Mouse (Mus musculus) adrenal gland, postnatal 10 days (tissue): ENCODE results near the gene Tfcp2. TPM values are rescaled to one million over a fixed set of nuclear protein-coding genes. Genes with fewer than 3 reads are reported as not detected.
A peak's percentile ranks its signal among the peaks of the same experiment; 100 is the strongest.

Experiments used
- DNase-seq: peaks from one replicate; pipeline ENCODE4 v3.0.0; 2021; ENCODE audit warnings: mixed read lengths
- total RNA-seq, 2 experiments: library from RNA; stranded (reverse); gene quantifications; 2 replicates each; pipeline ENCODE4 v1.2.3; 2021

Tfcp2 gene
- total RNA-seq, 2 experiments from 2014 or later: 18.1 to 24.6 TPM

DNA sequence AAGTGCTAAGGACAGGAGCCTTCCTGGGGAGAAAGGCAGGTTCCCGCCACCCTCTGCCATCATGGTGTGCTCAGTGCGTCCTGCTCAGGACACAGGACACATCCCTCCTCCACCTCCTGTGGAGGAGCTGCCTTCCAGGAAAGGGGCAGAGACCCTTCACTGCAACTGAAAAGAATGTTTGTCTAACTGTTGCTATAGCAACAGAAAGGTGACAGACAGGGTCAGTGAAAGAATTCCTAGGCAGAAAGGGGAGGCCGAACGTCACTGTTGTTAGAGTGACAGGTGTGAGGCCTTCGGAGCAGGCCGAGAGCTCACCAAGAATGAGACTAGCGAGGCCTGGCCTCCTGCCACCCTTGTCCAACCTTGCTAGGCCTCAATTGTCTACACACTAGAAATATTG, 65.4 kb downstream of the Tfcp2 start:
- no peak for DNase-seq

DNA sequence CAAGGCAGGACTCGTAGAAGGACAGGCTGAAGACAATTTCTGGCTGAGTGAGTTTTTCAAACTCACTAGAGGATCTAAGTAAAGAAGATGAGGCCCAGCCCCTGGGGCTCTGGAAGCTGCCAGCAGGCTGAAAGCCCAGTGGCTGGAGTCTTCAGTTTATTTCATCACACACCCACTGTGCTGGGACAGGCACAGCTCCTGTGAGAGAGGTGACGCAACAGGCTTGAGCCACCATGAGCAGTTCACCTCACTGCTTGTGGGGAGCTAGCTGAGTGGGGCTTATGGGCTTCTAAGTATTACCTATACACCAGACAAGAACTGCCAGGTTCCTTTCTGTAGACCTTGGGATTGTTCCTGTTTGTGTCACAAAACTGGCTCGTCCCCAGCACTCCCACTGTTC, 66.2 kb downstream of the Tfcp2 start:
- DNase-seq: peak; percentile 73

DNA sequence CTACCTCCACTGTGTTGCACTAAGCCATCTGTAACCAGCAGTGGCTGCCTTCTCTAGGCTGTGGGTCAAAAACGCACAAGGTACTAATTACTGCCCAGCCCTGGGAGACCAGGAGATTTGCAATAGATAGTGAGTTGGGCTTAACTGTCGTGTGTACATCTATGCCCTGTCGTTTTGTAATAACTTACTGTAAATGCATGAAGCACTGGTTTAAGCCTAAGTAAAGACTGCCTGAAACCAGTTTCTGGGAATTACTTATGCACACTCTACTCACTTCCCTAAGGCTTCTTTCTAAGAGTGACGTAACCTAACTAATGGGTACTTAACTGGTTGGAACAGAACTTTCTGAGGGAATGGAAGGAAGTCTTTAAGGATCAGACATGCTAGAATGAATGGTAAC, 72.9 kb downstream of the Tfcp2 start:
- DNase-seq: no peak

DNA sequence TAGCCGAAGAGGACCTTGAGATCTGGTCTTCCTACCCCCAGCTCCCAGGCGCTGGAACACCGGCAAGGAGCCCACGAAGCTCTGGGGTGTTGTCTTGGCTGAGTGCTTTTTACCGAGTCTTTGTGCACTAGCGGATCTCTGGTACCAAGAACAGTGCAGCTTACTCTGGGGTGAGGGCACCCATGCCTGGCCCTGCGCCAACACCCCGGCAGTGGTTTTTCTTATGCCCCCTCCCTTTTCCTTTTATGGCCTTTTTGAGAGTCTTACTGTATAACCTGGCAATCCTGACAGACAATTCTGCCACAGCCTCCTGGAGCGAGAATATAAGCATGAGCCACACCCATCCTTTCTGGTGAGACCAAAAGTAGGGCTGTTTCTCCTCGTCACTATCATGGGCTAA, 73.5 kb downstream of the Tfcp2 start:
- DNase-seq: no peak

DNA sequence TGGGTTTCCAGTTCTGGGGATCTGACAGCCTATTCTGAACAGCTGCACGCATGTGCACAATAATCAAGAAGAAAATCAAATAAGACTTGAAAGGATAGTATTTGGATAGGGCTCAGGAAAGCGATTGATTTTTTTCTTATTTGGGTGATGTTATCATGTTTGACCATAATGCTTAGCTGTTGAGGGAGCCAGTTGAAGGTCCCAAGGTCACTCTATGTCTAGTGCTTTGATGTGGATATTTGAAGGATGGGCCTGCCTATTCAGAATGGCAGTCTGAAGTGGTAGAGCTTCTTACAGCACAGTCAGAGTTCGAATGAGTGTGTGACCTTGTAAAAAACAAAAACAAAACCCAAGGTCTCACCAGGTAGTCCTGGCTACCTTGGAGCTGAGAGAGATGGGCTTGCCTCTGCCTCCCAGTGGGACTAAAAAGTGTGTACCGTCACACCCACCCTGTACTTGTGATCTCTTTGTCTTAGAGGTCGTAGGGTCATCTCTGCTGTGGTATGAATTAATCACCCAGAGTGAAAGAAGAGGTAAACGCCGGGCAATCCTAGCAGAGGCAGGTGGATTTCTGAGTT, 77.8 kb downstream of the Tfcp2 start:
- no peak for DNase-seq

DNA sequence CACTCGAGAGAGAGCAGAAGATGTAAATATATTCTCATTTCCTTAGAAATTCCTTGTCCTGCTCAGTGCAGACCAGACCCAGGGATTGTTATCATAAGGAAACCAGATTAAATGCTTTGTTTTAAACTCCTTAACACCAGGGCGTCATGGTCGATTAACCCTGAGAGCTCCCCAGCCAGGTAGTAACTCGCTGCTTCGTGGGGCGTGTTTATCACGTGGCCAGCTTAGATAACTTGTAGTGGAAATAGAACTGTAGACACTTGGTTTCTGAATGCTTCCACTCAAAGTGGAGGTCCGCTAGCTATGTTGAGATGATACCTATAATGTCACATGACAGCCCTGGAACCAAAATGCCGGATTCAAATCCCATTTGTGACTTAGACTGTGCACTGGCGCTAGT, 81.8 kb downstream of the Tfcp2 start:
- no peak for DNase-seq

DNA sequence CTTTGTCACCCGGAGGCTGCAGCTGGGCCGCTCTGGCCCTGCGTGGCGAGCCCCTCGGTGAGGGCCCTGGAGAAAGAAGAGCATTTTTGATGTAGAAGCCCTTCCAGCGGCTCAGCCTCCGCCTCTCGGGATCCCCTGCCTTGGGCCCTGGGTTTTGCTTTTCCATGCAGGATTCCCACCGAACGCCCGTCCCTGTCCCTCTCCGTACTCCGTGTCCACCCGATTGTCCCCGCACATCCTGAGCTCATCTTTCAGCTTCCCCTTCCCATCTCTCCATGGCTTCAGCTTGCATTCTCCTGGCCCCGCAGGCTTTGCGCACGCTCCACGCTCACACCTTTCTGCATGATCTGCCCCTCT, 82.6 kb downstream of the Tfcp2 start:
- DNase-seq: no peak

DNA sequence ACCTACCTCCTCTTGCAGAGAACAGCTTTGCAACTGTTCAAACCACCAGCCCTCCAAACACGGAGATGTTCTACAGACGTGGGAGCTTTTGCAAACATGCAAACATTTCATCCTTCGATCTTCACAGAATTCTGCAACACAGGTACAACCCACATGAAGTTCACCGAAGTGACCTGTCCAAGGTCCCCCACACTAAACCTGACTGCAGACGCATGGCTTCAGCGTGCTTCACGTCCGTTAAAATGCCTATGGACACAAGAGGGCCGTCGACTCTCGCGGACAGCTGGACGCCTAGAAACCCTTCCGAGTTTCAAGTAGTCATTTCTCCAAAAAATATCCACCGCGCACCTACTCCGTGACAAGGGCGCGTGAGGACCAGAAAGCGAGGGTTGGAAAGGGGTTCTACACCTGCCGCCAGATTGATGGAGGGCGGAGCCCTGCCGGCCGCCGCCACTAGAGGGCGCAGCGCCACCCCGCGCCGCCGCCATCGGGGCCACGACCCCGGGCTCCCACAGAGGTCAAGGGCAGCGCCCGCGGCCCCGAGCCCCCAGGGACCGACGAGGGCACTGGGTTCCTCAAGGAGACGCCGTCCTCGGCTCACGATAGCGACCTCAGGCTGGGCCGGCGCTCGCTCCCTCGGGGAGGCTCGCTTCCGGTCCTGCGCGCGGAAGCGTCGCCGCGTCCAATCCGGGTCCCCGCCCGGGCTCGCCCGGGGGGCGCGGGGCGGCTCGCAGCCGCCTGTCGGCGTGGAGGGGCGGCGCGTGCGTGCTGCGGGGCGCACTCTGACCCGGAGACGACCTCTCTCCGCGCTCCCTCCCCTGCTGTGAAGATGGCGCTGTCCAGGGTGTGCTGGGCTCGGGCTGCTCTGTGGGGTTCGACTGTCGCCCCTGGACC, 83.3 kb downstream of the Tfcp2 start, which contains the start of gene Letmd1:
Gene Letmd1, plus strand, starts transcription at position 729 of the 894 bp plus-strand sequence.
- peak; percentile 95 for DNase-seq

DNA sequence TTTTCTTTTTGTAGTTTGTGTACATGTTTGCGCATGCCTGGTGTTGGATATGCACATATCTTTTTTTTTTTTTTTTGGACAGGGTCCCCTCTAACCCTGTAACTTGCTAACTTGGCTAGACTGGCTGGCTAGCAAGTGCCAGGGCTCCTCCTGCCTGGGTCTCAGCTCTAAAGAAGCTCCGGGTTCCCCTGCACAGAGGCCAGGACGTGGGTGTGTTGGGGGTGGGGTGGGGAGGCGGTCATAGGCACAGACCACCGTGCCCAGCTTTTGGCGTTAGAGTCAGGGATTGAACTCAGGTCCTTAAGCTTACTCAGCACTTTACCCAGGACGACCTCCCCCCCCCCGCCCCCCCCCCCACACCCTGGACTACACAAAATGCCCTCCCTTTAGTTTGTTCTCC, 84.1 kb downstream of the Tfcp2 start:
- no peak for DNase-seq

DNA sequence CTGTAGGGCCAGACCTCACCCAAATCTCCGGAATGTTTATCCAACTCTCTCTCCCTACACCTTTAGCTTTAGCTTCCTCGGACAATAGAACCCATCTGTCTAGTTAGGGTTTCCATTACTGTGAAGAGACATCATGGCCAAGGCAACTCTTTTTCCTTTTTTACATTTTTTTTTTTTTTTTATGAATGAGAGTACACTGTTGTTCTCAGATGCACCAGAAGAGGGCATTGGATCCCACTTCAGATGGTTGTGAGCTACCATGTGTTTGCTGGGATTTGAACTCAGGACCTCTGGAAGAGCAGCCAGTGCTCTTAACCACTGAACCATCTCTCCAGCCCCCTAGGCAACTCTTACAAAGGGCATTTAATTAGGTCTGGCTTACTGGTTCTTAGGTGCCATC, 86.4 kb downstream of the Tfcp2 start:
- no peak for DNase-seq

DNA sequence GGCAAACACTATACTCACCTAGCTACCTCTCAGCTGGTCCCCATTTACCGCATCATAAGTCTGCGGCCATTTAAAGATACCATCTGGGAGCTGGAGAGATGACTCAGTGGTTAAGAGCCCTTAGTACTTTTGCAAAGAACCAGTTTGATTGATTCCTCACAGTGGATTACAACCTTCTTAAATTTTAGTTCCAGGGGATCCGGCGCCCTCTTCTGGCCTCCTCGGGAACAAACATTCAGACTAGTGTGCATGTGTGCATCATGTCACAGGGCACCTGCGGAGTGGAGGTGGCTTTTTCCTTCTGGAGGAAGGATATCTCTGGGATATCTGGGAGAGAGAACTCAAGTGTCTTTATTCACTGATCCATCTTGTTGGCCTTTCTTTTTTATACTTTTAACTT, 88.1 kb downstream of the Tfcp2 start:
- DNase-seq: peak; percentile 81

DNA sequence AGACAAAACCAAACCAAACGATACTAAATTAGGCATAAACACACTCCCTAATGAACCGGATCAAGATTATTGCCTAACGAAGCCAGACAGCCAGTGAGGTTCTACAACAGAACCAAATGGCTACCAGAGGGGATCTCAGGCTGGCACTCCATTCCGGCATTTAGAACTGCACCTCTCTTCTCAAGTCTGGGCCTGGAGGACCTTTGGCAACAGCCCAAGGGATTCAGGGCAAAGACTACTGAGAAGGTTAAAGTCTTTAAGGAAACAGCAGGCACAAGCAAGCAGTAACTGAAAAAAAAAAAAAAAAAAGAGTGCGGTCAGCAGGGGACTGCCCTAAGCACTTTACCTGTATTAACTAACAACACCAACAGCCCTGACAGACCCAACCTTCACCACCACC, 89.7 kb downstream of the Tfcp2 start:
- no peak for DNase-seq

DNA sequence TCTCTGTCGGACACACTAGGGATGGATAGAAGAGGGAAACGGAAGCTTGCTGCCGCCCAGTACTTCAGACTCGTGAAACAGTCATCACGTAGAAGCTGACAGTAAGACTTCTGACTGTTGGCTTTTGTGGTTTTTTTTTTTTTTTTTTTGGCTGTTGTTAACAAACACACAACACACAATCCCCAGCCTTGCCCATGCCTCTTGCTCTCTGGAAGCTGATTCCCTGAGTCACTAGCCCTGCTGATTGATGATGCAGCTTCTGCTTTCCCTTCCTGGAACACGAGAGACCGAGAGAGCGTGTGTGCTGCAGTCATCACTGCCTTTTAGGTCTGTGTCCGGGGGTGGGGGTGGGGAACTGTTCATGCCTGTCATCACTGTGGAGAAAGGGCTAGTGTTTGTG, 90.2 kb downstream of the Tfcp2 start:
- no peak for DNase-seq

DNA sequence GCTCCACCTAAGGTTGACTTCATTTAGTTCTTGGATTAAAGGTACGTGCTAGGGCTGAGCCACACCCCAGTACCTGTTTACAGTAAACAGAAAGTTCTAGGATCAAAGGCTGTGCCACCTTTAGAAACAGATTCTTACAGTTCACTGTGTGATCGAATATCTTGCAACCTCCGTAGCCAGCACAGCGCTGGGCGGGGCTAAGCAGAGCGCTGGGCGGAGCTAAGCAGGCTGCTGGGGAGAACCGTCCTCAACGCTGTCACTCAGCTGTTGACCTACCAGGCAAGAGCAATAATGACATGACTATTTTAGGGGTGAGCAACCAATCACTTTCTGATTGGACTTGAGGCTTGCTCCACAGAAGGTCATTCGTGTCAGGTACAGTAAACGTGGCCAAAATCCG, 90.9 kb downstream of the Tfcp2 start:
- peak; percentile 63 for DNase-seq

DNA sequence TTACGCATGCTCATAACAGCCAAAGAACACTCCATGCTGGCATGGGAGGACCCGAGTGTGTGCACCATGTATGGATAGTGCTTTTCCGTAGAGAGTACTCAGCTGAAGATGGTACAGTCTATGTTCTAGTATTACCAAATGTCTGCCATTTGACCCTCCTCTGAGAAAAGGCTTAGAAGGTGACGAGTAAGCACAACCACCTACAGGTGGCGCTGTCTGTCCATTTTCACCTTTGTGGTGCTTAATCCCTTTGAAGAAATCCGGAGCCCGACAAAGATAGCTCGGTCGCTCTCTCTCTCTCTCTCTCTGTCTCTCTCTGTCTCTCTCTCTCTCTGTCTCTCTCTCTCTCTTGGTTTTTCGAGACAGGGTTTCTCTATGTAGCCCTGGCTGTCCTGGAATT, 93.8 kb downstream of the Tfcp2 start:
- DNase-seq: peak; percentile 77

DNA sequence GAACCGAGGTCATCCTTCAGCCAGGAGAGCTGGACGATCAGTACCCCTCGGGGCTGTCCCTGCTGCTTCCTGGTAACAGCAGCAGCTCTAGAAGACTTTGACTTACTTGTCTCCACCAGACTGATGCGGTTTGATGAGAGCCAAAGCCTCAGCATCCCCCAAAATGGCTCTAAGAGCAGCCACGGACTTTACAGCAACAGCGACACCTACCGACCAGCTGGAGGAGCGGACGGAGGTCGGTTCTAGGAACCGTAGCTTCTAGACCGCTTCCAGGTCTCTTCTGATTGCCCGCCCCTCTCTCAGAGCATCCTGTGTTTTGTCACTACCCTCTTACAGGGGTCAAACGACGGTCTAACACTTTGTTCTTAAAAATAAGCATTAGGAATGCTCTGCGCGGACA, 94.5 kb downstream of the Tfcp2 start:
- peak; percentile 83 for DNase-seq

DNA sequence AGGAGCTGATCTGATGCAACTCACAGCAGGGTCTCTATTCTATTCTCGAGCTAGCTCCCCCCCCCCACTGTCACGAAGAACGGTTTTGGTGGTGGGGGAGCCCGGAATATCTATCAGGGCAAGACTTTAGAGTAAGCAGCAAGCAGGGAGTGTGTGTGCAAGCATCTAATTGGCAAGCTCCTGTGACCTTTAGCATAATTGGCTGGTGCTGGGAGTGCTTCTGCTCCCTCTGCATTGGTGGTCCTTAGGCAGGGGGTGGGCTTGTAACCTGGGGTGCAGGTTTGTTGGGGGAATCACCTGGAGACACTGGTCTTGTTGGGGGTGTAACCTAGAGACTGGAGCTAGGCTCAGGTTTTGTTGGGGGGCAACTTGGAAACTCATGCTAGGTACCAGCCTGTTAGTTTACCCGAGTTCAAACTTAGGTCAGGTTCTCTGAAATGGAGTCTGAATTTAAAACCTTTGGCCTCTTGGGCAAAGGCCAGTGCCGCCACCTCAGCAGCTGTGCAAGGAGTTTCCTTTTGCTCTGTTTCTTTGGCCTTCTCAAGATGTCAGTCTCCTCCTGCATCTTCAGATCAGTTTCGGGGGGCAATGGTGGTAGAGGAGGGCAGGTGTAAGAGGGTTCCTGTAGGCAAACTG, 95.3 kb downstream of the Tfcp2 start:
- no peak for DNase-seq

DNA sequence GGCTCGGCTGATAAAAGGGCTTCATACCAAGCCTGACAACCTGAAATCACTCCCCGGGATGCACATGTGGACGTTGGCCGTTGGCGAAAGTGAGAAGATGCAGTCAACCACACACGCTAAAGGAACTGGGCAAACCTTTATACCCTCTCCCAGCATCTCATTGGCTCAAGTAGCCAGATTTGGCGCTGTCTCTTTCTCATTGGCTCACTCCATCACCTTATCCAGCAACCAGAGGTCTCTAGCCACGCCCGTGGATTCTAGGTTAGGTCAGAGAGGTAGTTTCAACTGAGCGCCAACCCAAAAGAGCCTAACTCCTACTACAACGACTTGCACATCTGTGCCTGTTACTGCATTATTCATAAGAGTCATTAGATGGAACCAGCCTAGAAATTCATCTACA, 99.3 kb downstream of the Tfcp2 start:
- DNase-seq: no peak

DNA sequence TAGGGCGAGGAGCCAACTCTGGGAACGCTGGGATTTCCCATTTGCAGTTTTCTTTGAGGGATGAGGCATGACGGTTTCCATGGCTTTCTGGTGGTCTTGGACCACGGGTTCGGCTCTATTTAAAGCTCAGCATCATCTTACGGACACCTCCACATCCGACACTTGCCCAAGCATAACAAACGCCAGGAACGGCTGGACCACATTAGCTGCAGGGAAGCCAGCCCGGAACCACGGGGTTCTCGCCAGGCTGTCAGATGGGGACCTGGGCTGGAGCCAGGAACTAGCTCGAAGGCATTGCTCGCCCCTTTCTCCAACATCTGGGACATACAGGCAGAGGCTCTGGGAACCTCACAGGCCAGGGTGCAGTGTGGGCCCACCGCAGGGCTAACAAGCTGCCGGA, 100.6 kb downstream of the Tfcp2 start:
- DNase-seq: peak; percentile 44

DNA sequence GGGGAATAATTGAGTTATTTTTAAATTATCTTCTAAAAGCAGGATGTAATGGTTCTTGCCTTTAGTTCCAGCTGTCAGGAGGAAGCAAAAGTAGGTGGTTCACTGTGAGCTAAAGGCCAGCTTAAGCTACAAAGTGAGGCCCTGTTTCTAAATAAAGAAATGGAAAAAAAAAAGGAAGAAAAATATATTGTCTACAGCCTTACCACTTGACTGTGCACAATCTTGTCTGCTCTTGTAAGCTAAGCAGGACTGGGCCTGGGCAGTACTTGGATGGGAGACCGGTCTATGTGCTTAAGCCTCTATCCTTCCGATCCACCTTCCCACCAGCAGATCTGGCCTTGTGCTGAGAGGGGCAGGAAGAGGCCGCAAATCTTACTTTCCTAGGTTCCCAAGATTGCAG, 102.3 kb downstream of the Tfcp2 start:
- no peak for DNase-seq

DNA sequence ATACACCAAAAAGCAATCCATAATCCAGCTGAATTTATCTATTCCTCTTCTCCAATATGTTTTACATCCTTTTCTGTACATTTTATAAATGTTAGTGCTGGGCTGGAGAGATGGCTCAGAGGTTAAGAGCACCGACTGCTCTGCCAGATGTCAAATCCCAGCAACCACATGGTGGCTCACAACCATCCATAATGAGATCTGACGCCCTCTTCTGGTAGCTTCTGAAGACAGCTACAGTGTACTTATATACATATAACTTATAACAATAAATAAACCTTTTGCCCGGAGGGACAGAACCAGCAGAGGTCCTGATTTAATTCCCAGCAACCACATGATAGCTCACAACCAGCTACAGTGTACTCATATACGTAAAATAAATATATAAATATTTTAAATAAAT, 103.2 kb downstream of the Tfcp2 start:
- DNase-seq: no peak
